Mouse (Mus musculus): ENCODE results near the gene Cacng6. TPM values are rescaled to one million over a fixed set of nuclear protein-coding genes. Genes with fewer than 3 reads are reported as not detected.

Gene Cacng6
- polyA plus RNA-seq, 1 experiment = not detected

DNA sequence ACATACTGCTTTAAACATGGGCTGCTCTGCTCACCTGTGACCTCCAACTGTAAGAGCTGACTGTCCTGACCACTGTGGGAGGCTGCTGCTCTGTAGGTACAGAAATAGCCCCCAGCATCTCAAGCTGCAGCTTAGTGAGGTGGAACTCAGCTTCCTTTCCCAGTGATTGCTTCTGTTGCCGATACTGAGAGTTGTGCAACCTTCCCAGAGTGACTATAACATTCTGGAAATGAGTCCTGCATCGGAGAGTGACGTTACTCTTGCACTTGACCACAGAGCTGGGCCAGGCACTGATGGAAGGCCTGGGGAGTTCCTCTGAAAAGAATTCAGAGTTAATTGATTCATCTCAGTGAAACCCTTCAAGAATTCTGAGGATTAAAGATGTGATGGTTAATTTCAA lies 48.8 kb downstream of the Cacng6 start:
- TF ChIP-seq GATA1 (IDR thresholded peaks at IDR 0.05; ENCODE audit: low read length) = no peak
- TF ChIP-seq TAL1 (IDR thresholded peaks at IDR 0.05; ENCODE audit: low read length) = no peak
- no peaks in the 10 kb centered on the region for H3K36me3 ChIP-seq (ENCODE audit: control insufficient read depth)
- no peaks in the 10 kb centered on the region for H3K4me1 ChIP-seq (ENCODE audit: control insufficient read depth)
- H3K27me3 ChIP-seq (ENCODE audit: control insufficient read depth) = no peaks in the 10 kb centered on the region
- no peak overlapping the region for H3K4me3 ChIP-seq (replicated peaks)
- no peaks in the 10 kb centered on the region for H3K9me3 ChIP-seq (ENCODE audit: control insufficient read depth, low read length)

DNA sequence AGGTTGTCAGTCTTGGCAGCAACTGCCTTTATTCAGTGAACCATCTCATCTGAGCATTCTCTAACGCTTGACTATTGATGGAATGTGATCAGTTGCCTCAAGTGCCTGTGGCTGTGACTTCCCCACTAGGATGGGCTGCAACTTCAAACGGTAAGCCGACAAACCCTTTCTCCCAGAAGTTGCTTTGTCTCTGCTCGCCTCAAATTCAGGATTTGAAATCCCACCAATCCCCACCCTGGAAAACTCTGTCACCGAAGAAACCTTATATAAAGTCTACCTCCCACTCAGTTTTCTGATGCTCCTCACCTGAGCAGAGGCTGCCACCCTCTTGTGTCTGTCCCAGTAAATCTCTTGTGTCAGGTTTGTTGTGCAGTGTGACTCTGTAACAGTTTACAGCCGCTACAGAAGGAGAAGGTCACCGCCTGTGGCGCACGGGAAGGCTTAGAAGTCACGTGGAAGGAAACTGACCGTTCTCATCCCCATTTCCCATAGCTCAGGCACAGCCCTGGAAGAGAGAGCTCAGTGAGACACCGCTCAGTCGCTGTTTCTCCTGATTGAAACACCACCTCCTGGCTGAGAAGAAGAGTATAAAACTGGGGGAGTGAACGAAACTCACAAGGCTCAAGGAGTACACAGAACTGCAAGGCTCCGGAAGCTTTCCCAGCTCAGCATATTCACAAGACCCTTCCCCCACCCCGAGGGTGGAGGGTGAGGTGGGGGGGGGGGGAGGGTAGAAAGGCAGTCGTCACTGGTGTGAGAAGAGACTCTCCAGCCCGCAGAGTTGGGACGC lies 50.5 kb downstream of the Cacng6 start:
- Histone ChIP-seq H3K4me1 (ENCODE audit: control insufficient read depth) (no peaks in the 10 kb centered on the region), H3K9me3 (ENCODE audit: control insufficient read depth, low read length) (no peaks in the 10 kb centered on the region), H3K27me3 (ENCODE audit: control insufficient read depth) (no peaks in the 10 kb centered on the region), H3K36me3 (ENCODE audit: control insufficient read depth) (no peaks in the 10 kb centered on the region), H3K4me3 (replicated peaks) (no peak overlapping the region)
- TF ChIP-seq TAL1 (IDR thresholded peaks at IDR 0.05; ENCODE audit: low read length) = no peak
- no peak for TF ChIP-seq GATA1 (IDR thresholded peaks at IDR 0.05; ENCODE audit: low read length)

DNA sequence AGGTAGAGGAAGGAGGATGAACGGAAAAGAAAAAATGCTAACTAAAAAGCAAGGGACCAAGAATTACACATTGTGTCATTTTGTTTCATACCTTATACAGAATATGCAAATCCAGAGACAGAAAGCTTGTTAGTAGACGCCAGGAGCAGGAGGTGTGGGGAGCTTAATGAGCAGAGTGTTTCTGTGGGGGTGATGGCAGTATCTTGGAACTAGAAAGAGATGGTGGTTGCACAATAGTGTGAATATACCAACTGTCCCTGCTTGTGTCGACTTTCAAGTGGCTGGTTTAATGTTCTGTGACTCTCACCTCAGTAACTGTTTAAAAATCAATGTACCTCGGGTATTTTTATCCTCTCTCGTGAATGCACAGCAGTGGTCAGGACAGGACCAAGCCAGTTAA lies 52.7 kb downstream of the Cacng6 start:
- Histone ChIP-seq H3K9me3 (ENCODE audit: control insufficient read depth, low read length) (peaks cover 6% of the 10 kb centered on the region), H3K4me1 (ENCODE audit: control insufficient read depth) (no peaks in the 10 kb centered on the region), H3K27me3 (ENCODE audit: control insufficient read depth) (no peaks in the 10 kb centered on the region), H3K4me3 (replicated peaks) (no peak overlapping the region), H3K36me3 (ENCODE audit: control insufficient read depth) (no peaks in the 10 kb centered on the region)
- TF ChIP-seq GATA1 (IDR thresholded peaks at IDR 0.05; ENCODE audit: low read length) (no peak), TAL1 (IDR thresholded peaks at IDR 0.05; ENCODE audit: low read length) (no peak)

DNA sequence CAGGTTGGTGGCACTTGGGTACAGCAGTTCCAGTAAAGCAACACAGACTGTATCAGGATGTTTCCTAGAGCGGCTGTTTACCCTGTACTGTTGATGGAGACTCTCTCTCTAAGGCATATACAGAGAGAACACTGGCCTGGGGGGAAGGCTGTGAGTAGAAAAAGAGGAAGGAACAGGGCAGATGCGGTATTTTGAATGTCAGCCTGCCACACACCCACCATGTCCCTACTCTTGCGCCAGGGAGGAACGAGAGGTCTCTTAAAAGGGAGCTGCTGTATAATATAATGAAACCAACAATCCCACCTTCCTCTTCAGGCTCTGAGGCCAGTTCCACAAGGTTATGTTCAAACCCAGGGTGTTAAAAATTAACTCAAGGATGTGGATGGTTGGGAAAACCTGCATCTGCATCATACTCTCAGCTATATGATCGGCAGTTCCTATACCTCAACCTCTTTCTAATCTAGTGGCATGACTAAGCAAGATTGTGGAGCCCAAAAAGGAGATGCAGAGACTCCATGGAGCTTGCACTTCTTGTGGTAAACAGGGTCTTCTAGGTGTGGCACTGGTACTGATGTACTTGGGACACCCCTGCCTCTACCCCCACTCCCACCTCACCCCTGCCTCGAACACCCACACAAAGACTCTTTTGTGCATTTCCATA lies 58.1 kb downstream of the Cacng6 start:
- Histone ChIP-seq H3K36me3 (ENCODE audit: control insufficient read depth) (no peaks in the 10 kb centered on the region), H3K4me1 (ENCODE audit: control insufficient read depth) (no peaks in the 10 kb centered on the region), H3K27me3 (ENCODE audit: control insufficient read depth) (no peaks in the 10 kb centered on the region), H3K4me3 (replicated peaks) (no peak overlapping the region), H3K9me3 (ENCODE audit: control insufficient read depth, low read length) (peaks cover 13% of the 10 kb centered on the region)
- TF ChIP-seq TAL1 (IDR thresholded peaks at IDR 0.05; ENCODE audit: low read length) (no peak), GATA1 (IDR thresholded peaks at IDR 0.05; ENCODE audit: low read length) (no peak)

Other genes with a start within 250 kb of the Cacng6 start
- not detected in 2 replicates for gene Nlrp12, start 174.5 kb upstream of the Cacng6 start, polyA plus RNA-seq (2012)
- 0.04 TPM in 1 of 2 replicates, not detected in the other for gene Myadm, start 135.1 kb upstream of the Cacng6 start, polyA plus RNA-seq (2012)
- gene Prkcg, start 135.0 kb upstream of the Cacng6 start, polyA plus RNA-seq (2012) = not detected in 2 replicates
- gene Cacng7, start 91.2 kb upstream of the Cacng6 start, polyA plus RNA-seq (2012) = not detected in 2 replicates
- not detected in 2 replicates for gene Cacng8, start 33.5 kb upstream of the Cacng6 start, polyA plus RNA-seq (2012)
- gene Tarm1, start 78.4 kb downstream of the Cacng6 start, polyA plus RNA-seq (2012) = not detected in 2 replicates
- not detected in 2 replicates for gene Oscar, start 192.0 kb downstream of the Cacng6 start, polyA plus RNA-seq (2012)
- gene Ndufa3, start 193.2 kb downstream of the Cacng6 start, polyA plus RNA-seq (2012) = 3.6 and 5.5 TPM in 2 replicates
- gene Tfpt, start 205.7 kb downstream of the Cacng6 start, polyA plus RNA-seq (2012) = 3.1 and 3.3 TPM in 2 replicates
- 3.2 TPM in 2 replicates for gene Prpf31, start 205.8 kb downstream of the Cacng6 start, polyA plus RNA-seq (2012)
- gene Cnot3, start 221.1 kb downstream of the Cacng6 start, polyA plus RNA-seq (2012) = 50.1 and 53.8 TPM in 2 replicates
- 1.0 and 1.3 TPM in 2 replicates for gene Leng1, start 241.6 kb downstream of the Cacng6 start, polyA plus RNA-seq (2012)